Mouse (Mus musculus): Measurements from ENCODE around the gene Pskh1.

Gene Pskh1

GRCm38 (mm10) chr8:105893339-105893738, 6.9 kb upstream of the Pskh1 start, which contains the start of gene Nrn1l:
Nrn1l (plus strand) TSS chr8:105893567.
- DNase-seq, result peak; percentile 91

GRCm38 (mm10) chr8:105897801-105898480, 2.3 kb upstream of the Pskh1 start:
- peak; percentile 15 for DNase-seq

- no peak for DNase-seq
These were observed 838 bp downstream of the Pskh1 start for GRCm38 (mm10) chr8:105900941-105901616.

- no peak for DNase-seq
These were observed 19.1 kb downstream of the Pskh1 start for GRCm38 (mm10) chr8:105919390-105919789.

- peak; percentile 66 for DNase-seq
These were observed 24.9 kb downstream of the Pskh1 start for GRCm38 (mm10) chr8:105925123-105925522.

- peak; percentile 73 for DNase-seq
These were observed 30.4 kb downstream of the Pskh1 start for GRCm38 (mm10) chr8:105930602-105931001.

- peak; percentile 70 for DNase-seq
These were observed 31.0 kb downstream of the Pskh1 start for GRCm38 (mm10) chr8:105931271-105931670.

GRCm38 (mm10) chr8:105932525-105932924, 32.3 kb downstream of the Pskh1 start:
- no peak for DNase-seq

GRCm38 (mm10) chr8:105933762-105934161, 33.5 kb downstream of the Pskh1 start, which contains the start of gene Ctrl:
Ctrl (minus strand) TSS chr8:105933862.
- no peak for DNase-seq

GRCm38 (mm10) chr8:105935105-105935504, 34.9 kb downstream of the Pskh1 start:
- no peak for DNase-seq

- DNase-seq, result no peak
These were observed 35.8 kb downstream of the Pskh1 start for GRCm38 (mm10) chr8:105935863-105936603.

- peak; percentile 91 for DNase-seq
These were observed 36.7 kb downstream of the Pskh1 start for GRCm38 (mm10) chr8:105936866-105937475.

- peak; percentile 39 for DNase-seq
These were observed 37.5 kb downstream of the Pskh1 start for GRCm38 (mm10) chr8:105937496-105938305.

- no peak for DNase-seq
These were observed 38.0 kb downstream of the Pskh1 start, which contains the start of gene Psmb10 for GRCm38 (mm10) chr8:105938306-105938669. Psmb10 (minus strand) TSS chr8:105938444.

- DNase-seq, result no peak
These were observed 41.8 kb downstream of the Pskh1 start for GRCm38 (mm10) chr8:105942026-105942425.

- DNase-seq, result no peak
These were observed 42.3 kb downstream of the Pskh1 start for GRCm38 (mm10) chr8:105942542-105942941.

GRCm38 (mm10) chr8:105943321-105943739, 43.1 kb downstream of the Pskh1 start, which contains the start of gene Lcat:
Lcat (minus strand) TSS chr8:105943382.
- peak; percentile 56 for DNase-seq

- DNase-seq, result peak; percentile 67
These were observed 49.1 kb downstream of the Pskh1 start for GRCm38 (mm10) chr8:105949350-105949749.

- peak; percentile 54 for DNase-seq
These were observed 50.9 kb downstream of the Pskh1 start for GRCm38 (mm10) chr8:105951057-105951659.

- no peak for DNase-seq
These were observed 56.3 kb downstream of the Pskh1 start for GRCm38 (mm10) chr8:105956556-105956955.

GRCm38 (mm10) chr8:105957813-105958212, 57.6 kb downstream of the Pskh1 start:
- no peak for DNase-seq

- DNase-seq, result no peak
These were observed 59.1 kb downstream of the Pskh1 start for GRCm38 (mm10) chr8:105959350-105959749.

All from right cerebral cortex, adult 18-20 months (tissue).